Mouse (Mus musculus): ENCODE results near the gene Abcc6. TPM values are rescaled to one million over a fixed set of nuclear protein-coding genes. Genes with fewer than 3 reads are reported as not detected.

The Abcc6 gene
- total RNA-seq, 2 experiments from 2014 or later = 1.4 to 2.1 TPM

GRCm38 (mm10) chr7:46019594-46019993 is 10.5 kb downstream of the Abcc6 start:
- DNase-seq (ENCODE audit: extremely low spot score in 1 of 2, low spot score in 2 of 2) = no peak
- H3K4me3 ChIP-seq = no peak overlapping the region
- intact Hi-C loops (cut with DNase I) = no loop called here
- no peak overlapping the region; the same call in 1 of the 2 replicates for H3K27ac ChIP-seq
- no peak for TF ChIP-seq CTCF (IDR thresholded peaks at IDR 0.05)

DNA sequence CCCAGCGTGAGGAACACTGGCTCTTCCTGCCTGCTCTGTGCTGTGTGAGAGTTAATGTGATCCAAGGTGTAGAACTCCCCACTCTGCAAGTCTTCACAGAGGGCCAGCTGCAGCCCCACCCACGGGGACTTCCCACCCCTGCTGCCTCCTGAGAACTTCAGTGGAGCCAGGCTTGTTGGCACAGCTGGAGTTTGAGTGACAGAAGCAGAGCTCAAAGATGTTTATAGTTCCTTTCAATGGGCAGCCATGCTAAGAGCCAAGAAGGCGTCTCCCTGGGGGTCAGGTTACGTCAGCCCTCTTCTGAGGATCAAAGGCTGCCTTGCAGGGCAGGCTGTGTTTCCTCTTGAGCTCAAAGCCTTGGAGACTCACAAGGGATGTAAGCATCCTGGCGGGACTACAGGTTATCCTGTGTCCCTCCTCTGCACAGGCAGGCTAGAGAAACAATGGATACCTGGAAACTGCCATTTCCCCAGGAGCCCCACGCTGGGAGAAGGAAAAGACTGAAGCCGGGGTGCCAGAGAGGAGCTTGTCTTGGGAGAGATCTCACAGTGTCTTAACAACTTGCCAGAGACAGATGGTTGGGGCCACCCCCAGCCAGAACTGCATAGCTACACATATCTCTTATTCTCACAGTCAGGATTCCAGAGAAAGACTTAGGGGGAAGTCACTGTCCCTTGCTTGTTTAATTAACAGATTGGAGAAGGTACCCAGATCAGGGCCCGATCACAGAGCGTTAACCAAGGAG is 16.7 kb downstream of the Abcc6 start:
- Histone ChIP-seq H3K27ac (peak overlapping the region; percentile 58), H3K4me3 (no peak overlapping the region)
- peak; percentile 27 to 32 for DNase-seq (ENCODE audit: extremely low spot score in 1 of 2, low spot score in 2 of 2)
- no peak for TF ChIP-seq CTCF (IDR thresholded peaks at IDR 0.05)
- intact Hi-C loops (cut with DNase I) = no loop called here

DNA sequence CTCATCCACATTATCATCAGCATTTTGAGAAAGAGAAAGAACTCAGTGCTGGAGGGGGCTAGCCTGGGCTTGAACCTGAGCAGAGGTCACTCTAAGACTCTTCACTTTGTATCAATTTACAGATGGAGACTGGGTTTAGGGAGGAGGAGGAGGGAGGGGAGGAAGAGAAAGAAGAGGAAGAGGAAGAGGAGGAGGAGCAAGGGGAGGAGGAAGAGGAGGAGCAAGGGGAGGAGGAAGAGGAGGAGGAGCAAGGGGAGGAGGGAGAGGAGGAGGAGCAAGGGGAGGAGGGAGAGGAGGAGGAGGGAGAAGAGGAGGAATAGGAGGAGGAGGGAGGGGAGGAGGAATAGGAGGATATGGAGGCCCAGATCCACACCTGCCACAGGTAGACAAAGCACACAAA is 18.0 kb downstream of the Abcc6 start:
- Histone ChIP-seq H3K4me3 (no peak overlapping the region), H3K27ac (no peak overlapping the region)
- intact Hi-C loops (cut with DNase I) = no loop called here
- TF ChIP-seq CTCF (IDR thresholded peaks at IDR 0.05) = no peak
- DNase-seq (ENCODE audit: extremely low spot score in 1 of 2, low spot score in 2 of 2) = no peak

GRCm38 (mm10) chr7:46009578-46009977 is 20.5 kb downstream of the Abcc6 start:
- peak; percentile 71 to 77 for DNase-seq (ENCODE audit: extremely low spot score in 1 of 2, low spot score in 2 of 2)
- Histone ChIP-seq H3K4me3 (no peak overlapping the region), H3K27ac (no peak overlapping the region)
- intact Hi-C loops (cut with DNase I) = loop anchor here (2.0 kb wide), 4 partner anchors 41 to 271 kb away; partner anchors contain the start of gene Kdelr1
- TF ChIP-seq CTCF (IDR thresholded peaks at IDR 0.05) = peak; percentile 94

DNA sequence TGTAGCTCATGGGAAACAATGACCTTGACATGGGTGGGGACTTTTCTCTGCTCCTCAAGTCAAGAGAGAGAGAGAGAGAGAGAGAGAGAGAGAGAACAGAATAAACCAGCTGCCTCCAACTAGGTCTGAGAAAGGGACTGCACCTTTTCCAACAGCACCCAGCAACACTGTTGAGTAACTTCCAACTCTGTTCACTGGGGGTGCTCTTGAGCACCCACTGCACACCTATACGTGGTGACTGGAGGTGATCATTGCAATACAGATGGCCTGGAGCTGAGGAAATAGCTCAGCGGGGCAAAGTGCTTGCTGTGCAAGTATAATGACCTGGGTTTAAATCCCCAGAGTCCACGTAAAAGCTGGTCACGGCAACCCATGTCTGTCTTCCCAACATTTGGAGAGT is 27.4 kb downstream of the Abcc6 start:
- peak; percentile 57 for TF ChIP-seq CTCF (IDR thresholded peaks at IDR 0.05)
- no peak for DNase-seq (ENCODE audit: extremely low spot score in 1 of 2, low spot score in 2 of 2)
- intact Hi-C loops (cut with DNase I) = no loop called here
- Histone ChIP-seq H3K27ac (no peak overlapping the region), H3K4me3 (no peak overlapping the region)

DNA sequence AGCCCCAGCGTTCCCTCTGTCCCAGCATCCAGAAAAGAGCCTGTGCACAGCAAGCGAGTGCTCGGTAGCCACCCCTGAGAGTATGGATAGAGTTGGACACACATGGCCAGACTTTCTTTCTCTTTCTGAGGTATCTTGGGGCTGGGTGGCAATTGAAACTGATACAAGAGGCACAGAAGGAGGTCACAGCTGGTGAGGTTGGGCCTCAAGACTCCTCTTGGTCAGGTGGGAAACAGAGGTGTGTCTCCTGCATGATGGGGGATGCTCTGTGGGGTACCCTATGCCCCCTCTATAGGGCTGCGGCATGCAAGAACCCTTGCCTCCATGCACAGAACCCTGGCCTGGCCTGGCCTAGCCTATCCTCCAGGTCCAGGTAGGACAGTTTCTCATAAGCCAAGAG is 29.5 kb downstream of the Abcc6 start:
- Histone ChIP-seq H3K4me3 (no peak overlapping the region), H3K27ac (no peak overlapping the region)
- no peak for TF ChIP-seq CTCF (IDR thresholded peaks at IDR 0.05)
- DNase-seq (ENCODE audit: extremely low spot score in 1 of 2, low spot score in 2 of 2) = no peak
- intact Hi-C loops (cut with DNase I) = no loop called here

GRCm38 (mm10) chr7:45992470-45992869 is 37.6 kb downstream of the Abcc6 start:
- intact Hi-C loops (cut with DNase I) = no loop called here
- no peak overlapping the region for H3K27ac ChIP-seq
- no peak overlapping the region for H3K4me3 ChIP-seq
- TF ChIP-seq CTCF (IDR thresholded peaks at IDR 0.05) = no peak
- no peak for DNase-seq (ENCODE audit: extremely low spot score in 1 of 2, low spot score in 2 of 2)

GRCm38 (mm10) chr7:45988344-45988743 is 41.8 kb downstream of the Abcc6 start:
- TF ChIP-seq CTCF (IDR thresholded peaks at IDR 0.05) = no peak
- no peak overlapping the region for H3K27ac ChIP-seq
- no peak for DNase-seq (ENCODE audit: extremely low spot score in 1 of 2, low spot score in 2 of 2)
- no peak overlapping the region for H3K4me3 ChIP-seq
- intact Hi-C loops (cut with DNase I) = no loop called here

DNA sequence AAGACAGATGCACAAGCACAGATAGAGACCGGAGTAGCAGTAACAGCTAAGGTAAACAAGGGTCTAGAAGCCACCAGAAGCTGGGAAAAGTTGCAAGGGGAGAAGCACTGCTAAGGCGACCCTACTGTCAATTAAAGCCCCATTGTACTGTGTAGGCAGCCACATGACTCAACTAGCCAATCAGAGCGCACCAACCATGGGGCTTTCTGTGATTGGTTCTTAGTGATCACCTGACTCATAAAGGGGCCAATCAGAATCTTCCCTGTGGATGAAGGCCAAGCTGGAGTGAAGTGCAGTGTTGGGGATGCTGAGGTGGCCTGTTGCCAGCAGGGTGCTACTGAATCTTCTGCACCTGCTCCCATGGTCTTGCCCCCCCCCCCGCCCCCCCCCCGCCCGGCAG is 43.2 kb downstream of the Abcc6 start:
- no peak overlapping the region for H3K27ac ChIP-seq
- intact Hi-C loops (cut with DNase I) = no loop called here

DNA sequence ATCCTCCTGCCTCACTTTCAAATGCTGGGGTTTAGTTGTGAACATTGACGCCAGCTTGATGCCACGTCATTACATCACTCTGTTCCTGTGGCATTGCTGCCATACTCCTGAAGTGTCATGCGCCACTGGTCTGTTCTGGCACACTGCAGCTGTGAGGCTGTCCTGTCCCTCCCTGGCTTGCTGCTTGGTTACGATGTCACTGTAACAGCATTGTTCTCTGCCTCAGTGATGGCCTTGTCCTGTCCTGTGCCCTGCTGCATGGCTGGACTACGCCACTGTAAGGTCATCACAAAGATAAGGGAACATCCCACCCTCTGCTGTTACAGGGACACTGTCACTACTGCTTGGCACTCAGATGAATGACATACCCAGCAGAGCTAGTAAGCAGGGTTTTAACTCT is 48.5 kb downstream of the Abcc6 start:
- Histone ChIP-seq H3K4me3 (no peak overlapping the region), H3K27ac (no peak overlapping the region)
- DNase-seq (ENCODE audit: extremely low spot score in 1 of 2, low spot score in 2 of 2) = no peak
- intact Hi-C loops (cut with DNase I) = no loop called here
- TF ChIP-seq CTCF (IDR thresholded peaks at IDR 0.05) = no peak

More for the DNA sequence above, 43.2 kb downstream of the Abcc6 start:
- no peak overlapping the region for H3K4me3 ChIP-seq
- no peak for DNase-seq (ENCODE audit: extremely low spot score in 1 of 2, low spot score in 2 of 2)
- no peak for TF ChIP-seq CTCF (IDR thresholded peaks at IDR 0.05)

DNA sequence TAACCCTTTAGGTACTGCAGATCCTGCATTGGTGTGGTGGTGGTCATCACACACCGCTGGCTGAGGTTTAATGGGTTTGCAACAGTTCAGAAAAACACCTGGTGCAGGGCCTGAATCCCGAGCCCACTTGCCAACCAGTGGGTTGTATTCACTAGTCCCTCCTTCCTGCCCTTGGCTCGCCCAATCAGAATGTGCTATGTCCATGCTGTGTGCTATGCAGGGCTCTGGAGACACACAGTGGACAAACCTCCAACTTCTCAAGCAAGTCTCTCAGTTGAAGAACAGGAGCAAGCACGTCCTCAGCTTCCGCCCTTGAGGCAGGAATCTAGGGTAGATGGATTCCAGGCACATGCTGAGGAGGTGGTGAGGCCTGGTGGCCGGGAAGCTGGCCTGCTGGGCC is 55.6 kb downstream of the Abcc6 start:
- Histone ChIP-seq H3K27ac (no peak overlapping the region), H3K4me3 (no peak overlapping the region)
- DNase-seq (ENCODE audit: extremely low spot score in 1 of 2, low spot score in 2 of 2) = no peak
- intact Hi-C loops (cut with DNase I) = no loop called here
- TF ChIP-seq CTCF (IDR thresholded peaks at IDR 0.05) = no peak

DNA sequence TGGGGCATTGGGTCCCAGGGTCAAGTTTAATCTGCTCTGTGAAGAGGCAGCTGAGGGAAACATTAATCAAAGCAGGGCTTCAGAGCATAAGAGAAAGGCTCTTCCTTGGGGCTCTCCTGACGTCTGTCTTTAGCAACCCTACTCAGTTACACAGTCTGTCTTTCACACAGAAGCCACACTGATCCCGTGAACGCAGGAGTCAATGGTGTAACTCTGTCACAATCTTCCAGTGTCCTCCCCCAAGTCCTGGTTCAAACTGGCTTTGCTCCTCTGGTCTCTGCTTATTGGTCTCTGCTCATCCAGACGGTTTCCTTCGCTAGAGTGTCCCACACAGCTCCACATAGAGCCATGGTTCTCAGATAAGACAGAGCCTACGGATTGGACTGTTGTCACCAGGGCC is 56.0 kb downstream of the Abcc6 start:
- Histone ChIP-seq H3K4me3 (no peak overlapping the region), H3K27ac (no peak overlapping the region)
- intact Hi-C loops (cut with DNase I) = no loop called here
- TF ChIP-seq CTCF (IDR thresholded peaks at IDR 0.05) = no peak
- DNase-seq (ENCODE audit: extremely low spot score in 1 of 2, low spot score in 2 of 2) = no peak

DNA sequence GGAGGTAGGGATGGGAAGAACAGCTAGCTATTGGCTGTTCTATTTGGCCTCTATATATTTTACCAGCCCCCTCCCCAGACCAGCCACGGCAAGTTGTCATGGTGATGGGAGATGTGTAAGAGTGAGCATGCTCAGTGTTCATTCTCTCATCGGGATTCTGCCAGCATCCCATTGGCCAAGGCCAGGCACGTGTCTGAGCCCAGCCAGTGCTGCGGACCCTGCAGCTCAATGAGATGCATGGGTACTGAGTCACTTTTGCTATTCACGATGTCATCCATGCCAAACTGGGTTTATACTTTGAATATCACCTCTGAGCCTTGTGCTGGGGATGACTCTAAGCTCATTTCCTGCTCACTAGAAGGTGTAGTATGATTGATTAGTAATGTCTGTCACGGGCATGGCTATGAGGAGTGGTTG is 56.8 kb downstream of the Abcc6 start:
- TF ChIP-seq CTCF (IDR thresholded peaks at IDR 0.05) = no peak

More for the DNA sequence above, 56.8 kb downstream of the Abcc6 start:
- Histone ChIP-seq H3K4me3 (no peak overlapping the region), H3K27ac (no peak overlapping the region)
- intact Hi-C loops (cut with DNase I) = no loop called here
- DNase-seq (ENCODE audit: extremely low spot score in 1 of 2, low spot score in 2 of 2) = no peak
